Mouse (Mus musculus) hindbrain, embryonic 10.5 days (tissue): Measurements from ENCODE around the gene Asz1. TPM values are rescaled to one million over a fixed set of nuclear protein-coding genes. Genes with fewer than 3 reads are reported as not detected.

Experiments used
- polyA plus RNA-seq: library from polyadenylated mRNA; unstranded; fragments of >200 nt; fragmentation: Nextera tagmentation; extraction: Ambion mirVana; gene quantifications from 2 replicates; pipeline ENCODE4 v1.2.1, GENCODE M21; 2016

Asz1 gene
- polyA plus RNA-seq, 1 experiment from 2014 or later: not detected

Other genes with a start within 250 kb of the Asz1 start
- gene Wnt2, start 78.5 kb downstream of the Asz1 start, polyA plus RNA-seq: 0.61 and 1.0 TPM in 2 replicates
- gene Cftr, start 61.6 kb upstream of the Asz1 start, polyA plus RNA-seq: 0.21 and 0.24 TPM in 2 replicates